Mouse (Mus musculus): ENCODE data around the gene Hddc2. TPM values are rescaled to one million over a fixed set of nuclear protein-coding genes. Genes with fewer than 3 reads are reported as not detected.

Gene Hddc2
- polyA plus RNA-seq, 2 experiments: 9.1 to 19.6 TPM

GRCm38 (mm10) chr10:31330286-31330962 lies 17.2 kb downstream of the Hddc2 start:
- DNase-seq (ENCODE audit: low read depth in 3 of 3, low spot score in 3 of 3): peak in 1 of 3 experiments; percentile 2
- 54% methylated on average over 3 of the region's 3 CpGs for WGBS (ENCODE audit: insufficient replicate concordance)
- peaks cover 0 to 6% of the 10 kb centered on the region in 2 experiments; a peak in 2 of 4 replicates for H3K4me1 ChIP-seq (replicated peaks; ENCODE audit: control insufficient read depth in 2 of 2, insufficient read depth in 2 of 2, low read length in 1 of 2)
- H3K4me2 ChIP-seq (ENCODE audit: low read depth): no peak overlapping the region
- H3K9ac ChIP-seq (replicated peaks): no peak overlapping the region
- TF ChIP-seq CTCF (IDR thresholded peaks at IDR 0.05; ENCODE audit: low read depth): no peak
- TF ChIP-seq EP300 (IDR thresholded peaks at IDR 0.05; ENCODE audit: low read depth): peak; percentile 44
- H3K27ac ChIP-seq: no peak overlapping the region
- H3K36me3 ChIP-seq (replicated peaks; ENCODE audit: control insufficient read depth, insufficient read depth, low read depth): no peaks in the 10 kb centered on the region
- no peaks in the 10 kb centered on the region for H3K27me3 ChIP-seq (ENCODE audit: control insufficient read depth, insufficient read depth, low read length)
- peak; percentile 79 for ATAC-seq (ENCODE audit: insufficient read depth)
- no peaks in the 10 kb centered on the region for H3K9me3 ChIP-seq (ENCODE audit: control insufficient read depth, low read length)
- no peak overlapping the region for H3K4me3 ChIP-seq (ENCODE audit: insufficient read depth in 1 of 2, low read depth in 2 of 2, low read length in 2 of 2)

GRCm38 (mm10) chr10:31331225-31331775 lies 18.1 kb downstream of the Hddc2 start:
- Histone ChIP-seq H3K27me3 (ENCODE audit: control insufficient read depth, insufficient read depth, low read length) (no peaks in the 10 kb centered on the region), H3K9me3 (ENCODE audit: control insufficient read depth, low read length) (no peaks in the 10 kb centered on the region), H3K4me3 (ENCODE audit: insufficient read depth in 1 of 2, low read depth in 2 of 2, low read length in 2 of 2) (no peak overlapping the region), H3K36me3 (replicated peaks; ENCODE audit: control insufficient read depth, insufficient read depth, low read depth) (no peaks in the 10 kb centered on the region), H3K4me2 (ENCODE audit: low read depth) (no peak overlapping the region), H3K4me1 (replicated peaks; ENCODE audit: control insufficient read depth in 2 of 2, insufficient read depth in 2 of 2, low read length in 1 of 2) (peaks cover 0 to 6% of the 10 kb centered on the region in 2 experiments; a peak in 2 of 4 replicates), H3K9ac (replicated peaks) (no peak overlapping the region), H3K27ac (no peak overlapping the region)
- no peak for DNase-seq (ENCODE audit: low read depth in 3 of 3, low spot score in 3 of 3)
- no peak for ATAC-seq (ENCODE audit: insufficient read depth)
- WGBS (ENCODE audit: insufficient replicate concordance): 61% methylated on average over 4 of the region's 4 CpGs
- TF ChIP-seq CTCF (IDR thresholded peaks at IDR 0.05; ENCODE audit: low read depth) (no peak), EP300 (IDR thresholded peaks at IDR 0.05; ENCODE audit: low read depth) (no peak)

- H3K27me3 ChIP-seq (ENCODE audit: control insufficient read depth, insufficient read depth, low read length): no peaks in the 10 kb centered on the region
- TF ChIP-seq EP300 (IDR thresholded peaks at IDR 0.05; ENCODE audit: low read depth) (no peak), CTCF (IDR thresholded peaks at IDR 0.05; ENCODE audit: low read depth) (no peak)
- H3K9me3 ChIP-seq (ENCODE audit: control insufficient read depth, low read length): no peaks in the 10 kb centered on the region
- no peak overlapping the region for H3K9ac ChIP-seq (replicated peaks)
- H3K4me3 ChIP-seq (ENCODE audit: insufficient read depth in 1 of 2, low read depth in 2 of 2, low read length in 2 of 2): no peak overlapping the region
- no peak overlapping the region for H3K4me2 ChIP-seq (ENCODE audit: low read depth)
- H3K4me1 ChIP-seq (replicated peaks; ENCODE audit: control insufficient read depth in 2 of 2, insufficient read depth in 2 of 2, low read length in 1 of 2): no peaks in the 10 kb centered on the region; a peak in 1 of 4 replicates
- H3K36me3 ChIP-seq (replicated peaks; ENCODE audit: control insufficient read depth, insufficient read depth, low read depth): no peaks in the 10 kb centered on the region
- H3K27ac ChIP-seq: no peak overlapping the region
- DNase-seq (ENCODE audit: low read depth in 3 of 3, low spot score in 3 of 3): no peak
- 54% methylated on average over 5 of the region's 5 CpGs for WGBS (ENCODE audit: insufficient replicate concordance)
- no peak for ATAC-seq (ENCODE audit: insufficient read depth)
These were observed 23.2 kb downstream of the Hddc2 start for GRCm38 (mm10) chr10:31336432-31336831.

GRCm38 (mm10) chr10:31346401-31346800 lies 33.2 kb downstream of the Hddc2 start:
- H3K27ac ChIP-seq: no peak overlapping the region
- no peaks in the 10 kb centered on the region for H3K9me3 ChIP-seq (ENCODE audit: control insufficient read depth, low read length)
- no peak overlapping the region for H3K4me3 ChIP-seq (ENCODE audit: insufficient read depth in 1 of 2, low read depth in 2 of 2, low read length in 2 of 2)
- DNase-seq (ENCODE audit: low read depth in 3 of 3, low spot score in 3 of 3) (no peak), ATAC-seq (ENCODE audit: insufficient read depth) (no peak)
- no peaks in the 10 kb centered on the region for H3K4me1 ChIP-seq (replicated peaks; ENCODE audit: control insufficient read depth in 2 of 2, insufficient read depth in 2 of 2, low read length in 1 of 2)
- no peaks in the 10 kb centered on the region for H3K36me3 ChIP-seq (replicated peaks; ENCODE audit: control insufficient read depth, insufficient read depth, low read depth)
- 66% methylated on average over 8 of the region's 8 CpGs for WGBS (ENCODE audit: insufficient replicate concordance)
- TF ChIP-seq CTCF (IDR thresholded peaks at IDR 0.05; ENCODE audit: low read depth) (no peak), EP300 (IDR thresholded peaks at IDR 0.05; ENCODE audit: low read depth) (no peak)
- H3K9ac ChIP-seq (replicated peaks): no peak overlapping the region
- no peak overlapping the region for H3K4me2 ChIP-seq (ENCODE audit: low read depth)
- no peaks in the 10 kb centered on the region for H3K27me3 ChIP-seq (ENCODE audit: control insufficient read depth, insufficient read depth, low read length)

GRCm38 (mm10) chr10:31351056-31351455 lies 37.9 kb downstream of the Hddc2 start:
- no peak for TF ChIP-seq EP300 (IDR thresholded peaks at IDR 0.05; ENCODE audit: low read depth)
- TF ChIP-seq CTCF (IDR thresholded peaks at IDR 0.05; ENCODE audit: low read depth): no peak
- Histone ChIP-seq H3K4me1 (replicated peaks; ENCODE audit: control insufficient read depth in 2 of 2, insufficient read depth in 2 of 2, low read length in 1 of 2) (no peaks in the 10 kb centered on the region), H3K4me2 (ENCODE audit: low read depth) (no peak overlapping the region), H3K9me3 (ENCODE audit: control insufficient read depth, low read length) (no peaks in the 10 kb centered on the region), H3K27me3 (ENCODE audit: control insufficient read depth, insufficient read depth, low read length) (no peaks in the 10 kb centered on the region), H3K36me3 (replicated peaks; ENCODE audit: control insufficient read depth, insufficient read depth, low read depth) (no peaks in the 10 kb centered on the region), H3K9ac (replicated peaks) (no peak overlapping the region), H3K4me3 (ENCODE audit: insufficient read depth in 1 of 2, low read depth in 2 of 2, low read length in 2 of 2) (no peak overlapping the region), H3K27ac (no peak overlapping the region)
- DNase-seq (ENCODE audit: low read depth in 3 of 3, low spot score in 3 of 3): no peak
- 49% methylated on average over 2 of the region's 2 CpGs for WGBS (ENCODE audit: insufficient replicate concordance)
- ATAC-seq (ENCODE audit: insufficient read depth): no peak

All from liver, embryonic 14.5 days (tissue).